Mouse (Mus musculus): ENCODE measurements around the gene Diaph2.

DNA sequence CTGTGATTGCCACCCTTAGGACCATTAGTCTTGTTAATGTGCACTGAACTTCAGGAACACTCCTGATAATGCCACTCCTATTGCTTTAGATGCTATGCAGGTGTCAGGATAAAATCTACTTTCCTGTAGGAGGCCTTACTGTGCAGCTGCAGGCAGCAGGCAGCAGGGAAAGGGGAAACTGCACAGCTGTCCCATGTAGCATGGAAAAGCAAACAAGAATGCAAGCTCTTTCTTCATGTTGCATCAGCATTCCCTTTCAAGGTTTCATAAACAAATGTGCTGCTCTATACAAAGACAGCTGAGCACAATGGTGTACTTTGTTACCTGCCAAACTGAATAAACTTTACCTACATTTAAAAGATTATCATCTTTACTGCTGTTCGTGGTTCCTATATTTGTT, 295.0 kb downstream of the Diaph2 start:
- TF ChIP-seq POLR2A (IDR thresholded peaks at IDR 0.05; ENCODE audit: borderline replicate concordance, extremely low read depth, low read depth, low read length), result no peak
- no peak for TF ChIP-seq CTCF (IDR thresholded peaks at IDR 0.05; ENCODE audit: insufficient read depth, low read length)
